Mouse (Mus musculus) ovary, adult 18-20 months (tissue): ENCODE measurements around the gene Hexdc.

Experiments
- DNase-seq: peaks from one replicate; pipeline ENCODE4 v3.0.0; 2022; ENCODE audit warnings: low spot score, mixed read lengths

Gene Hexdc

GRCm38 (mm10) chr11:121204161-121205006 is at the start of gene Hexdc, which contains the start of gene Ogfod3:
Hexdc (plus strand) TSS chr11:121204433.
Ogfod3 (minus strand) TSS chr11:121204711.
- DNase-seq = peak; percentile 89

GRCm38 (mm10) chr11:121156411-121156891 is 47.8 kb upstream of the Hexdc start:
- DNase-seq = no peak

GRCm38 (mm10) chr11:121159971-121160370 is 44.3 kb upstream of the Hexdc start, which contains the start of gene Uts2r:
Uts2r (plus strand) TSS chr11:121160271.
- DNase-seq = no peak

DNA sequence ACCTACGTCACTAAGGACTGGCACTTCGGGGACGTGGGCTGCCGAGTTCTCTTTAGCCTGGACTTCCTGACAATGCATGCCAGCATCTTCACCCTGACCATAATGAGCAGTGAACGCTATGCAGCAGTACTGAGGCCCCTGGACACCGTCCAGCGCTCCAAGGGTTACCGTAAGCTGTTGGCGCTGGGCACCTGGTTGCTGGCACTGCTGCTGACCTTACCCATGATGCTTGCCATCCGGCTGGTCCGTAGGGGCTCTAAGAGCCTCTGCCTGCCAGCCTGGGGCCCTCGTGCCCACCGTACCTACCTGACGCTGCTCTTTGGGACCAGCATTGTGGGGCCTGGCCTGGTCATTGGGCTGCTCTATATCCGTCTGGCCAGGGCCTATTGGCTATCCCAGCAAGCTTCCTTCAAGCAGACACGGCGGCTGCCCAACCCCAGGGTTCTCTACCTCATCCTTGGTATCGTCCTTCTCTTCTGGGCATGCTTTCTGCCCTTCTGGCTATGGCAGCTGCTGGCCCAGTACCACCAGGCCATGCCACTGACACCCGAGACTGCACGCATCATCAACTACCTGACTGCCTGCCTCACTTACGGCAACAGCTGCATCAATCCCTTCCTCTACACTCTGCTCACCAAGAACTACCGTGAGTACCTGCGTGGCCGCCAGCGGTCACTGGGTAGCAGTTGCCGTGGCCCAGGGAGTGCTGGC is 43.4 kb upstream of the Hexdc start:
- DNase-seq = no peak

- no peak for DNase-seq
Observed at GRCm38 (mm10) chr11:121163751-121164150, 40.5 kb upstream of the Hexdc start.

DNA sequence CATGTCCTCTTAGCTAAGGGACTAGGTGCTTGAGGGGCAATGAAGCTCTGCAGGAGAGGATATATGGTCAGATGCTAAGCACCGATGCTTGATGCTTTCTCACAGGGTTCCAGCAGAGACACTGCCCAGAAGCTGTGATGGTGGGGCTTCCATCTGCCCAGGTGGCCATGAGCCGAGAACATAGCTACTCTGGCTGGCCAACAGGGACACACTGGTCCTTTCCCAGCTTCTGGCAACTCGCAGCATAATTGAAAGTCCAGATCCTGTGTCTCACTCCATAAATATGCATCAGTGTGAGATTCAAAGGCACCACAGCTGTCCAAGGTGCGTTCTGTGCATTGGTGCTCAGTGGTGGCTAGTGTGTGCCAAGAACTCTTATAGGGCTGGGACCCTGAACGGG is 31.0 kb upstream of the Hexdc start:
- DNase-seq = no peak

- DNase-seq = no peak
Observed at GRCm38 (mm10) chr11:121174234-121174633, 30.0 kb upstream of the Hexdc start.

- peak; percentile 35 for DNase-seq
Observed at GRCm38 (mm10) chr11:121176285-121177270, 27.7 kb upstream of the Hexdc start.

- DNase-seq = no peak
Observed at GRCm38 (mm10) chr11:121189681-121190080, 14.6 kb upstream of the Hexdc start.

GRCm38 (mm10) chr11:121192742-121193141 is 11.5 kb upstream of the Hexdc start:
- no peak for DNase-seq

DNA sequence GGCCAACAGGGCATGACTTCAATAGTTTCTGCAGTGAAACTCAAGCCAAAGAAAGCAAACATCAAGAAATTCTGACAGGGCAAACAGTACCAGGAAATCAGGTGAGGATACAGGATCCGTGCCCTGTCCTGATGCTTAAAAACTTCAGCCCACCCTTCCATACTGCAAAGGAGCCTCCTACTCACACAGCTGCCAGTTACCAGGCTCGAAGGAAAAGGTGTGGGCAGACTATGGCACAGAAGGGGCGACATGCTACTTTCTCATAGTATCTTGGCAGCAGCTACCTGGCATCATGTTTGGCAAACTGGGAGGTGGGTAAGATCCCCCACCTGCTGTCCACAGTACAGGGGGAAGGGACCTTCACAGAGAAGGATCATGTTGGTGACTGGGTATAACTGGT is 10.8 kb upstream of the Hexdc start:
- no peak for DNase-seq

DNA sequence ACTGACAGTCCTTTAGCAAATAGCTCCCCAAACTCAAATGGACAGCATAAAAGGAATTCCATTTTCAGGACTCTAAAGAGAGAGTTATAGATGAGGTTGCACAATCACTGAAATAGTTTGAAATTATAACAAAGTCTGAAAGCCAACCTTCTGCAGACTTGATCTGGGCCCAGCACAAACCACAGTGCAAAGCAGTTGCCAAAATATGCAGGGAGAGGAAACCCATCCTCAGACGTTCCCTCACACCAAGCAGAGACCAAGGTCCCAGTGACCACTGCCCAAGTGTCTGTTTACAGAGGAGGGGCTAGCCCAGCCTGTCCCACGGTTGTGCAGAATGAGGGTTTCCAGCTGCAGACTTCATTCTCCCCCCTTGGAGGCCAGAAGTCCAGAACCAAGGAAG is 5.6 kb upstream of the Hexdc start:
- DNase-seq = peak; percentile 10

- no peak for DNase-seq
Observed at GRCm38 (mm10) chr11:121199851-121200250, 4.4 kb upstream of the Hexdc start.

- DNase-seq = no peak
Observed at GRCm38 (mm10) chr11:121200781-121201180, 3.5 kb upstream of the Hexdc start.

DNA sequence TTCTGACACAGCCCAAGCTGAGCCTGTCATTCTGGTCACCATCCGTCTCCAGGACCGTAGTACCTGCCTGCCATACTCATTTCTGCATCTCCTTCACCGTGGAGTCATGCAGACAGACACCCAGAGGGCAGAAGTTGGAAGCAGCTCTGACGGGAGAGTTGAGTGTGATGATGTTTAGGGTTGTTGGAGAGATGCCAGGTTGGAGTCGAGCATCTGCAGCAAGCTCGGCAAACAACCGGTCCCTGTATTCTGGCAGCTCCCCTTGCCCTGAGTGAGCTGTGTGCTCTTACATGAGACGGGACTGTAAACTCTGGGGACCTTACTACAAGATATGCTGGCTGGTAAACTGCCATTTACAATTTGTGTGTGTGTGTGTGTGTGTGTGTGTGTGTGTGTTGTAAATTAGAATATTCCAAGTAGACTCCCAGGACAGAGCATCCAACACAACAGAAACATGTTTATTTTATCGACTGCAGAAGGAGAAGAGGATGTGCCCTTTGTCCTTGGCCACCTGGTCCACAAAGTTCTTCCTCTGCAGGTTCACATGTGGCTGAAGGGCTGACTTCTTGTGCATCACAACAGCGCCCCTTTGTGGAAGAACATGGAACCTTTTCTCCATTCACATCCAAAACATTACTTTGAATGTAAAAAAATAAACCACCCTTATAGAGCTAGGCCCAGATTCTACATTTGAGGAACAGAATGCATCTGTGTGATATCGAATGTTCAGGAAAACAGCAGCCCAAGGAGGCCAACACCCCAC is 2.6 kb upstream of the Hexdc start:
- no peak for DNase-seq

- DNase-seq = no peak
Observed at GRCm38 (mm10) chr11:121203859-121204160, 423 bp upstream of the Hexdc start.

GRCm38 (mm10) chr11:121216831-121217230 is 12.6 kb downstream of the Hexdc start:
- DNase-seq = no peak

DNA sequence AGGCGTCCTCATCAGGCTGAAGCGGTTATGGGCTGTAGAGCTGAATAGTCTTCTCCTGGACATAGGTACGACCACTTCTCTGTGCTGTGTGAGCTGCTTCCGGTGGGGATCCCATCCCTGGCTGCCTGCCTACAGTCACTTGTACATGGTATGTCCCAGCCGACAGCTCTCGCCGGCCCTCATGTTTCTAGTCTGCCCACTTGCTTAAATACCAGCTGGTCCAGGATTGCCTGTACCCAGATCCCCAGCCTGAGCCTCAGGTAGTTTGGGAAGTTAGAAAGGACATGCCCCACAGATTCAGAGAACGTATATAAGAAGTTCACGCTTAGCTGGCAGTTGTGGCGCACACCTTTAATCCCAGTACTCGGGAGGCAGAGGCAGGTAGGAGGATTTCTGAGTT is 15.5 kb downstream of the Hexdc start:
- DNase-seq = no peak

DNA sequence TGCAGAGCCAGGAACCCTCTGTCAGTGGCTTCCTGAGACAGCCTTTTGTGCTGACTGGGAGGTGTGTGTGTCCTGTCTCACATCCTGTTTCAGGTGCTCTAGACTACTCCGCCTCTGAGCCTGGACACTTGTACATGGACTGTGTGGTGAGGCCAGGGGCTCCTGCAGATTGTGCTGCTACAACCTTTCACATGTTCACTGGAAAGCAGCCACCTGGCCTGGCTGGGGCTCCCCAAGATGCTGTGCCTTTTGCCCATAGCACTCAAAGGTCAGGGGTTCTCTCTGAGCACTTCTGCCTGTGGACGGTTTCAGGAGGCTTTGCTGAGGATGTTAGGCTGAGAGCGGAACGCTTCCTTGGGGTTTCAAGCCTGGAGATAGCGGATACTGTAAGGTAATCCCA is 16.5 kb downstream of the Hexdc start:
- DNase-seq = no peak

DNA sequence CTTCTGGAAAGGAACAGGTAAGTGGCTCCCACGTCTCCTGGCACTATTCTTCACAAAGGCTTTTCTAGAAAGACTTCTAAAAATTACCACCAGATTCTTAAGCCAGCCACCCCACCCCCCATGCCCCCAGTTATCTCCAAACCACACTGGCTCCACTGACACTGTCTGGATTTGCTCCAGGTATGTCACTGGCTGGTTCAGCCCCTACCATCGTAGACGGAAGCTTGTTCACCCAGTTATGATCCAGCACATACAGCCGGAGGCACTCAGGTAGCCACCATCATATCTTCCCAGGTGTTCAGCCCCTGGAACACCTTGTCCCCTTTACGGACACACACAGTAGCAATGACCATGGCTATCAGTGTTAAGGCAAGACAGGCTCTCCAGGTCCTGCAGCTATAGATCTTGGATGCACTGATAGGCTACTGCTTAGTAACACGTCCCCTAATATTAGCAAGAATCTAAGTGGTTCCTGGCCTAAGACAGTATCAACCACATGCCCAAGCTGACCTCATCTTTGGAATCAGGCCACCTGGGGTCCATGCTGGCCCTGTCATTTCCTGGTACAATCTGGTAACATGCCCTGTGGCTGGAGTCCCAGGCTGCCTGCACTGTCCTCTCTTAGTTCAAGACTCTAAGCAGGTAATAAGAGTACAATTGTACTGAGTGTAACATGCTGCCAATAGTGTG is 17.2 kb downstream of the Hexdc start:
- no peak for DNase-seq
